Mouse (Mus musculus): ENCODE measurements around the gene Dnajc22. TPM values are rescaled to one million over a fixed set of nuclear protein-coding genes. Genes with fewer than 3 reads are reported as not detected.

Gene Dnajc22
- polyA plus RNA-seq, 1 experiment from 2014 or later, result 0.99 TPM

DNA sequence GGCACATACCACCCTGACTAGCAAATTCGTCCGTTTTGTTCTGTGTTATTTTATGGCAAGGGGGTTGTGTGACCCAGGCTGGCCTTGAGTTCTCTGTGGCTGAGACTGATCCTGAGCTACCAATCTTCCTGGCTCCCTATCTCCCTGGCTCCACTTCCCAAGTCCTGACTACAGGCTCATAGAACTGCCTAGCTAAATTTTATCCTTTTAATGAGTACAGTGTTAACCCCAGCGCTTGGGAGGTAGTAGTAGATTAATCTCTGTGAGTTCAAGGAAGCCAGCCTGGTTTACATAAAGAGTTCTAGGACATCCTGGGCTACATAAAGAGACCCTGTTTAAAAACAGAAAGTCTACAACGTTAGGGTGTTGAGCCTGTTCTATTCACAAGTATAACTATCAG, 18.8 kb downstream of the Dnajc22 start:
- Histone ChIP-seq H3K4me1 (peaks cover 14% of the 10 kb centered on the region), H3K36me3 (no peaks in the 10 kb centered on the region), H3K27ac (replicated peaks) (no peak overlapping the region), H3K9me3 (replicated peaks) (no peaks in the 10 kb centered on the region), H3K27me3 (ENCODE audit: low read depth, poor library complexity, severe bottlenecking) (no peaks in the 10 kb centered on the region), H3K4me3 (no peak overlapping the region)
- WGBS, result 68% methylated on average over 4 of the region's 4 CpGs
- no peak for DNase-seq (ENCODE audit: low spot score)

DNA sequence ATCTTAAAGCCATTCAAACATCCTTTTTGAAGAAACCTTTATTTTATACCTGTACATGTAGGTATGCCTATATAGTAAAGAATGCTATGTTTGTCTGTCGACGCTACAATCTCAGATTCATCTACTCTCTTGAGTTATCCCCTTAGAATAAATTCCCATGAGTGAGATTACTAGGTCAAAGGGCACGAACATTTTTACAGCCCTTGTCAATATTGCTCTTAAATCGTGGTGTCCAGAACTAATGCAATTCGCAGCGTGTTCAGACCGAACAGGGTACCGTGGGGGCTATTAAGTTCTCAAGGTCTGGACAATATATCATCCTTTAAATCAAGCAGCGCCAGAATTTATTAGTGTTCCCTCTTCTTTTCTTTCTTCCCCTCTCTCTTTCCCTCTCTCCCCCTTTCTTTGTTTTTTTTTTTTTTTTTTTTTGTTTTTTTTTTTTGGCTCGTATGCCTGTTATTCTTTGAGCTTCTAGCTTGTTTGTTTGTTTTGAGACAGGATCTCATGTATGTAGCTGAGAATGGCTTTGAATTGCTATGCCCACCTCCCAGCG, 19.9 kb downstream of the Dnajc22 start:
- no peaks in the 10 kb centered on the region for H3K36me3 ChIP-seq
- no peaks in the 10 kb centered on the region for H3K9me3 ChIP-seq (replicated peaks)
- DNase-seq (ENCODE audit: low spot score), result no peak
- no peak overlapping the region for H3K4me3 ChIP-seq
- WGBS, result 67% methylated on average over 11 of the region's 11 CpGs
- no peaks in the 10 kb centered on the region for H3K27me3 ChIP-seq (ENCODE audit: low read depth, poor library complexity, severe bottlenecking)
- peaks cover 14% of the 10 kb centered on the region for H3K4me1 ChIP-seq
- H3K27ac ChIP-seq (replicated peaks), result no peak overlapping the region

DNA sequence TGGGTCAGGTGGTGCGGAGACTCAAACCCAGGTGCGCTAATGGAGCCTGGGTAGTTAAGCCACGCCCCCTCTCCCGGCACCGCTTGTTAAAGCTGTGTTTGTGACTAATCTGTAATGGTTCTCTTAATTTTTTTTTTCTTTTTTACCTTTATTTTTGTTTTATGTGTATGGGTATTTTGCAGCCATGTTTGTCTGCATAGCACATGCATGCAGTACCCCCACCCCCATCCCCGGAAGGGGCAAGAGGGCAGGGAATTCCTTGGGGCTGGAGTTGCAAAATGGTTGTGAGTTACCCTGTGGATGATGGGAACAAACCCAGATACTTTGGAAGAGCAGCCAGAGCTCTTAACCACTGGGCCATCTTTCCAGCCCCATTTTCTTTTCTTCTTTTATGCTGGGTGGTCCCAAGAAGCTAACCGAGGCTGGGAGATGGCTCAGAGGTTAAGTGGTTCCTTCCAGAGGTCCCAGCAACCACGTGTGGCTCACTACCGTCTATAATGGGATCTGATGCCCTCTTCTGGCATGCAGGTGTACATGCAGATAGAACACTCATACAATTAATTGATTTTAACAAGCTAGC, 20.5 kb downstream of the Dnajc22 start:
- Histone ChIP-seq H3K36me3 (no peaks in the 10 kb centered on the region), H3K4me1 (peaks cover 14% of the 10 kb centered on the region), H3K27me3 (ENCODE audit: low read depth, poor library complexity, severe bottlenecking) (no peaks in the 10 kb centered on the region), H3K27ac (replicated peaks) (no peak overlapping the region), H3K4me3 (0 out of 2 replicates have a peak overlapping the region, but pooled peaks have one; percentile 0), H3K9me3 (replicated peaks) (no peaks in the 10 kb centered on the region)
- no peak for DNase-seq (ENCODE audit: low spot score)
- 8% methylated on average over 9 of the region's 9 CpGs for WGBS

DNA sequence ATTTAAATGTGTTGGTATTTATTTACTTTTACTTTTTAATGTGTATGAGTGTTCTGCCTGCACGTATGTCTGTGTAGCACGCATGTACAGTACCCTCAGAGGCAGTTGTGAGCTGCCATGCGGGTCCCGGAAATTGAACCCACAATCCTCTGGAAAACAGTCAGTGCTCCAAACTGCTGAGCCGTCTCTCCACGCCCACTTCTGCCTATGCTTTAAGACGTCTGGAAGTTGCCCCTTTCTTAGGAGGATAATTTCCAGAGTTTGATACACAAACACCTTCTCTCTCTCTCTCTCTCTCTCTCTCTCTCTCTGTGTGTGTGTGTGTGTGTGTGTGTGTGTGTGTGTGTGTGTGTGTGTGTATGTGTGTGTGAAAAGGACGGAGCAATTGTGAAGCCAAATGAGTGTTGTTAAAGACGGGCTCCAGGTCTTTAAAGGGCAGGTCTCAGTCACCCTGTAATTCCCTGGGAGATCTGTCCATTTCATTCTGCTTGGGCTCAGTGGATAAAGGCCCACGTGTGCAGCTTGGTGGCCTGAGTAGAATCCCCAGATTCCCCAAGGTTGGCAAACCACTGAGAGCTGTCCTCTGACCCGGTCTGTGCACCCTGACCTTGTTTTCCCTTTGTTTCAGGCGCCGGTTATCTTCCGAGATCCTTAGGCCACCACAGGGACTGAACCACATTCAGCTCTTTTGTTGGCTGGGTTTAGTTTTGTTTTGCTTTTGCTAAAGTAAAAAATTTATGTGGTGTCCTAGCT, 21.5 kb downstream of the Dnajc22 start:
- Histone ChIP-seq H3K27ac (replicated peaks) (no peak overlapping the region; the same call in 1 of the 2 replicates), H3K9me3 (replicated peaks) (no peaks in the 10 kb centered on the region), H3K36me3 (no peaks in the 10 kb centered on the region), H3K4me1 (peaks cover 14% of the 10 kb centered on the region), H3K4me3 (no peak overlapping the region), H3K27me3 (ENCODE audit: low read depth, poor library complexity, severe bottlenecking) (no peaks in the 10 kb centered on the region)
- WGBS, result 45% methylated on average over 14 of the region's 14 CpGs
- DNase-seq (ENCODE audit: low spot score), result no peak

GRCm38 (mm10) chr15:99115065-99115423, 22.1 kb downstream of the Dnajc22 start:
- 88% methylated on average over 7 of the region's 7 CpGs for WGBS
- H3K27ac ChIP-seq (replicated peaks), result no peak overlapping the region; the same call in 1 of the 2 replicates
- no peak overlapping the region for H3K4me3 ChIP-seq
- H3K36me3 ChIP-seq, result no peaks in the 10 kb centered on the region
- no peaks in the 10 kb centered on the region for H3K9me3 ChIP-seq (replicated peaks)
- DNase-seq (ENCODE audit: low spot score), result no peak
- H3K4me1 ChIP-seq, result peaks cover 15% of the 10 kb centered on the region
- H3K27me3 ChIP-seq (ENCODE audit: low read depth, poor library complexity, severe bottlenecking), result no peaks in the 10 kb centered on the region

DNA sequence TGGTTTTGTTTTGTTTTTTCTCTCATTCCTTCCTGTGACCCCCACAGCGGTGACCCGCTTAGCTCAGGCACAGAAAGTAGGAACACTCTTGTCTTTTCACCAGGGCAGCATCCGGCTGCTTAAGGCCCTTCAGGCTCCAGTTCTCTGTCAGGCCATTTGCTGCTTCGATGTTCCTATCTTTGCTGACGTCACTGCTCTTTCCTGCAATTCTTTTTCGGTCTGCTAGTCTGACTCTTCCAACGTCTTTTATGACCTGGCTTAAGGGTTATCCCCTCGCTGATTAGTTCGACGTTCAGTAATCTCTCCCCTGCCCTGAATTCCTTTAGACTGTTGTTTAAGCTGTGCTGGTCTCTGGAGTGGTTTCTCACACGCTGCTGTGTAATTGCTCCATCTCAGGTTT, 23.6 kb downstream of the Dnajc22 start:
- Histone ChIP-seq H3K27me3 (ENCODE audit: low read depth, poor library complexity, severe bottlenecking) (0 out of 2 replicates have a peak, but pooled peaks cover 12% of the 10 kb centered on the region), H3K4me1 (peaks cover 28% of the 10 kb centered on the region), H3K36me3 (no peaks in the 10 kb centered on the region), H3K4me3 (no peak overlapping the region), H3K9me3 (replicated peaks) (no peaks in the 10 kb centered on the region), H3K27ac (replicated peaks) (no peak overlapping the region)
- DNase-seq (ENCODE audit: low spot score), result no peak
- WGBS, result 55% methylated on average over 11 of the region's 11 CpGs

DNA sequence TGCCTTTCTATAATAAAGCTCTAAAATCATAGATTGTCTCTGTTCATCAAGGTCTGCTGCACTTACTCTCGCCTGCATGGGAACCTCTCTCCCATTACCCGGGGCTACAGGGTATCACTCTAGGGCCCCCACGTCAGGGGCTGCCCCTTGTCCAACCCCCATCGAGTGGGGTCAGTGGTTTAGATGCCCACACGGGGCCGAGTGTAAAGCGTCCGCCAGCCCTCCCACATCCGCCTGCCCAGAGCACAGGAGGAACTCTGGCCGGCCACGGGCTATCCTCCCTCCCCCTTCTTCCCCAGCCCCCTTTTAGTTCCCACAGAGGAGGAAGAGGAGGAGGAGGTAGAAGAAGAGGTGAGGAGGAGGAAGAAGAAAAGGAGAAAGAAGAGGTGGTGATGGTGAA, 27.8 kb downstream of the Dnajc22 start:
- Histone ChIP-seq H3K4me3 (no peak overlapping the region), H3K36me3 (no peaks in the 10 kb centered on the region), H3K27ac (replicated peaks) (peak overlapping the region; percentile 55), H3K9me3 (replicated peaks) (no peaks in the 10 kb centered on the region), H3K4me1 (peaks cover 18% of the 10 kb centered on the region), H3K27me3 (ENCODE audit: low read depth, poor library complexity, severe bottlenecking) (peaks cover 12% of the 10 kb centered on the region; the same call in 1 of the 2 replicates)
- DNase-seq (ENCODE audit: low spot score), result no peak
- whole genome bisulfite sequencing, result 21% methylated on average over 11 of the region's 11 CpGs

DNA sequence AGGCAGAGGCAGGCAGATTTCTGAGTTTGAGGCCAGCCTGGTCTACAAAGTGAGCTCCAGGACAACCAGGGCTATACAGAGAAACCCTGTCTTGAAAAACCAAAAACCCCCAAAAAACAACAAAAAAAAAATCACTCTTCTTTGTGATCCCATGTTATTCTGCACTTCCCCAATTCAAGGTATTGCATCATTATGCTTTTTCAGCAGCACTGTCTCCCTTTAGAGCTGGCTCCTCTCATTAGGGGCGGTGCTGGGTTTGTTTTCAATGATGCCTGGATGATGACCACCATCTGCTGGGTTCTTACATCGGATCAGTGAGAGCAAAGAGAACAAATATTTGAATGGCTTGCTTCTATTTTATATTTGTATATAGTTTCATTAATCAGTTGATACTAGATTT, 29.7 kb downstream of the Dnajc22 start:
- H3K36me3 ChIP-seq, result no peaks in the 10 kb centered on the region
- peaks cover 22% of the 10 kb centered on the region for H3K4me1 ChIP-seq
- H3K9me3 ChIP-seq (replicated peaks), result no peaks in the 10 kb centered on the region
- H3K4me3 ChIP-seq, result no peak overlapping the region
- H3K27me3 ChIP-seq (ENCODE audit: low read depth, poor library complexity, severe bottlenecking), result peaks cover 12% of the 10 kb centered on the region; the same call in 1 of the 2 replicates
- DNase-seq (ENCODE audit: low spot score), result no peak
- WGBS, result 88% methylated on average over 2 of the region's 2 CpGs
- H3K27ac ChIP-seq (replicated peaks), result no peak overlapping the region

GRCm38 (mm10) chr15:99125711-99126080, 32.7 kb downstream of the Dnajc22 start, which contains the start of gene Spats2:
TSS of gene Spats2 (plus strand) at chr15:99125916.
- Histone ChIP-seq H3K4me1 (peaks cover 42% of the 10 kb centered on the region), H3K27me3 (ENCODE audit: low read depth, poor library complexity, severe bottlenecking) (peaks cover 8% of the 10 kb centered on the region; the same call in 1 of the 2 replicates), H3K4me3 (peak within 1 kb of the TSS; percentile 80), H3K36me3 (peaks cover 7% of the 10 kb centered on the region), H3K9me3 (replicated peaks) (no peaks in the 10 kb centered on the region), H3K27ac (replicated peaks) (peak within 1 kb of the TSS; percentile 95)
- WGBS, result 2% methylated on average over 12 of the region's 12 CpGs
- no peak for DNase-seq (ENCODE audit: low spot score)

- under 1% methylated on average over 115 of the region's 115 CpGs for WGBS
- Histone ChIP-seq H3K36me3 (peaks cover 7% of the 10 kb centered on the region), H3K4me3 (peak overlapping the region; percentile 80), H3K4me1 (peaks cover 42% of the 10 kb centered on the region), H3K27me3 (ENCODE audit: low read depth, poor library complexity, severe bottlenecking) (peaks cover 3% of the 10 kb centered on the region; the same call in 1 of the 2 replicates), H3K27ac (replicated peaks) (peak overlapping the region; percentile 95), H3K9me3 (replicated peaks) (no peaks in the 10 kb centered on the region)
- DNase-seq (ENCODE audit: low spot score), result peak; percentile 95
Observed at GRCm38 (mm10) chr15:99126081-99126815, 33.3 kb downstream of the Dnajc22 start.

GRCm38 (mm10) chr15:99126816-99127365, 33.9 kb downstream of the Dnajc22 start:
- Histone ChIP-seq H3K27me3 (ENCODE audit: low read depth, poor library complexity, severe bottlenecking) (no peaks in the 10 kb centered on the region; the same call in 1 of the 2 replicates), H3K36me3 (peaks cover 12% of the 10 kb centered on the region), H3K4me1 (peaks cover 46% of the 10 kb centered on the region), H3K27ac (replicated peaks) (peak overlapping the region; percentile 95), H3K4me3 (peak overlapping the region; percentile 80), H3K9me3 (replicated peaks) (no peaks in the 10 kb centered on the region)
- under 1% methylated on average over 33 of the region's 35 CpGs for WGBS
- no peak for DNase-seq (ENCODE audit: low spot score)

DNA sequence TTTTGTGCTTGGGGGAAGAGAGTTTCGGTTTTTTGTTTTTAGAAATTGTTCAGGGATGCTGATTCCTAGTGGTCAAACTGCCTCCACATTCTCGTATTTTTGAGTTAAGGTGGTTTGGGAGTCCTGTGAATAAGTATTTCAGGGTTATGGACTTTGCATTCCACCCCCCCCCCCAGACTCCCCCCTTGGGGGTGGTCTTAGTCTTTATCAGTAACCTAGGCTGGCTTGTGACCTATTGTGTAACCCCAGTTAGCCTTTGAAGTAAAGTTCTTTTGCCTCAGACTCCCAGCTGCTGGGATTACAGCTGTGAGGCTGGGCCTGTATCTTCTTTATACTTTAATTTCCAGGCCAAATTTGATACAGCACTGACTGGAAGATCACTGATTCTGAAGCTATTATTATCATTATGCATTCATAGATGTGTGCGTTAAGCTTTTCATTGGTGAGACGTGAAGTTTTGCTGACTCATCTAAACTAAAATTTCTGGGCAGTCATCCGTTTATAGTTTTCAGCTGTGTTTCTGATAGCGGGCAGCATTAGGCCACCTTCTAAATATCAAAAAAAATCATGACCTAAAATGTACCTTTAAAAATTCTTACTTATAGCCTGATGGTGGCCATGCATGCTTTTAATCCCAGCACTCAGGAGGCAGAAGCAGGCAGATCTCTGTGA, 35.0 kb downstream of the Dnajc22 start:
- Histone ChIP-seq H3K36me3 (peaks cover 22% of the 10 kb centered on the region), H3K27me3 (ENCODE audit: low read depth, poor library complexity, severe bottlenecking) (no peaks in the 10 kb centered on the region; the same call in 1 of the 2 replicates), H3K27ac (replicated peaks) (peak overlapping the region; percentile 61; the same call in 1 of the 2 replicates), H3K9me3 (replicated peaks) (no peaks in the 10 kb centered on the region), H3K4me1 (peaks cover 46% of the 10 kb centered on the region), H3K4me3 (peak overlapping the region; percentile 80)
- WGBS, result 71% methylated on average over 6 of the region's 6 CpGs
- DNase-seq (ENCODE audit: low spot score), result no peak

All from midbrain, embryonic 10.5 days (tissue).